Mouse (Mus musculus) lung, embryonic 15.5 days (tissue): ENCODE results near the gene Znrf2. TPM values are rescaled to one million over a fixed set of nuclear protein-coding genes. Genes with fewer than 3 reads are reported as not detected.

Source experiments
- ATAC-seq: fragments of 200-750 bp; cut with Nextera tagmentation; 2 replicates; pipeline ENCODE4 v1.8.0; 2017; ENCODE audit warnings: moderate number of reproducible peaks, borderline replicate concordance; ENCODE audit not compliant: low FRiP score, low TSS enrichment; ENCODE audit errors: extremely low read depth
- H3K27ac ChIP-seq: fragments of 300-500 bp; sonication (generic); 2 replicates; pipeline ENCODE4 v1.5.1; 2015; ENCODE audit warnings: moderate library complexity, mild to moderate bottlenecking, inconsistent platforms
- H3K27me3 ChIP-seq: fragments of 300-500 bp; sonication (generic); 2 replicates; pipeline ENCODE4 v1.6.1; 2015; ENCODE audit warnings: inconsistent platforms
- H3K36me3 ChIP-seq: fragments of 300-500 bp; sonication (generic); 2 replicates; pipeline ENCODE4 v1.6.1; 2015; ENCODE audit warnings: inconsistent platforms
- H3K4me1 ChIP-seq: fragments of 300-500 bp; sonication (generic); 2 replicates; pipeline ENCODE4 v1.6.1; 2015; ENCODE audit warnings: inconsistent platforms
- H3K4me2 ChIP-seq: fragments of 300-500 bp; sonication (generic); 2 replicates; pipeline ENCODE4 v1.6.1; 2015; ENCODE audit warnings: inconsistent platforms, mild to moderate bottlenecking, moderate library complexity
- H3K4me3 ChIP-seq: fragments of 300-500 bp; sonication (generic); 2 replicates; pipeline ENCODE4 v1.5.1; 2015; ENCODE audit warnings: mild to moderate bottlenecking, inconsistent platforms
- H3K9ac ChIP-seq: fragments of 300-500 bp; sonication (generic); 2 replicates; pipeline ENCODE4 v1.6.1; 2015; ENCODE audit warnings: inconsistent platforms
- H3K9me3 ChIP-seq: fragments of 300-500 bp; sonication (generic); 2 replicates; pipeline ENCODE4 v1.6.1; 2016; ENCODE audit warnings: inconsistent platforms
- WGBS: fragments of 180-500 bp; shearing (Covaris S2); methylation state at CpG from one replicate; pipeline ENCODE4 v1.1.7; 2015; 5-methylcytosine and 5-hydroxymethylcytosine counted together
- polyA plus RNA-seq: library from polyadenylated mRNA; unstranded; fragments of >200 nt; fragmentation: Nextera tagmentation; extraction: Ambion mirVana; gene quantifications from 2 replicates; pipeline ENCODE4 v1.2.1, GENCODE M21; 2015

Znrf2 gene
- polyA plus RNA-seq, 1 experiment from 2014 or later: 3.6 TPM

DNA sequence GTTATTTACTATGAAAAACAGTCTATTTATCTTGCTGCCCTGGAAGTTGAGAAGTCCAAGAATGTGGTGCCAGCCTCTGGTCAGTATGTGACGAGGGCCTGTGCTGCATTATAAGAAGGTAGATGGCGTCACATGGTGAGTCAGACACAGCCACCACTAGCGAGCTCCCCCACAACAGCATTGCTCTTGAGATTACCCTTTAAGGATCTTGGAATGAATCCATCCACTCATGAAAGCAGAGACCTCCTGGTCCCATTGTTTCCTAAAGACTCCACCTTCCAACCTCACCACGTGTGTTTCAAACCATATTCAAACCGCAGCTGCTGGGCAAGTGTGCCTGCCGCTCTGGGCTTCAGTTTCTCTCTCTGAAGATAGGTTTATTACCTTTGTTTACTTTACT lies 28.2 kb upstream of the Znrf2 start:
- no peak overlapping the region for H3K9ac ChIP-seq
- no peak overlapping the region for H3K27ac ChIP-seq
- H3K36me3 ChIP-seq: no peaks in the 10 kb centered on the region
- H3K9me3 ChIP-seq: no peaks in the 10 kb centered on the region
- H3K4me3 ChIP-seq: no peak overlapping the region
- ATAC-seq: peak; percentile 35; the same call in 1 of the 2 replicates
- WGBS: 51% methylated on average over 6 of the region's 6 CpGs
- H3K4me2 ChIP-seq: no peak overlapping the region
- no peaks in the 10 kb centered on the region for H3K27me3 ChIP-seq
- H3K4me1 ChIP-seq: no peaks in the 10 kb centered on the region

DNA sequence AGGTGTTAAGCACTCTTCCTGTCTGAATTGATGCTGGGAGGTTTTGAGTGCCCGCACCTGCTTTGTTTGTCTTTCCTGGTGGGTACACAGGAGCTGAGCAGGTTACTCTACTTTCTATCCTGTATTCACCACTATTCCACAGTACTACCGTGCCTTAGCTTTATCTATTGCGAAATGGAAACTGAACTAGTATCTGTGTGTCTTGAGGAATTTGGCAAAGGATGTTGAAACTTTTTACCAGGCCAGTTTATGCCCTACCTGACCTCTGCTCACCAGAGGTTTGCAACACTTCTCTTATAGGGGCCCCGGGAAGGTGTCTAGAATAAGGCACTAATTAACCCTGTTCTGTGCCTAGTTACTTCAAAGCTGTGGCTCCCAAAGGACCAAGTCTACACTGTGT lies 27.6 kb upstream of the Znrf2 start:
- 46% methylated on average over 4 of the region's 4 CpGs for WGBS
- H3K9me3 ChIP-seq: no peaks in the 10 kb centered on the region
- H3K36me3 ChIP-seq: no peaks in the 10 kb centered on the region
- H3K4me3 ChIP-seq: no peak overlapping the region
- no peaks in the 10 kb centered on the region for H3K27me3 ChIP-seq
- H3K9ac ChIP-seq: no peak overlapping the region
- no peaks in the 10 kb centered on the region for H3K4me1 ChIP-seq
- no peak overlapping the region for H3K4me2 ChIP-seq
- ATAC-seq: peak; percentile 65; the same call in 1 of the 2 replicates
- no peak overlapping the region for H3K27ac ChIP-seq

DNA sequence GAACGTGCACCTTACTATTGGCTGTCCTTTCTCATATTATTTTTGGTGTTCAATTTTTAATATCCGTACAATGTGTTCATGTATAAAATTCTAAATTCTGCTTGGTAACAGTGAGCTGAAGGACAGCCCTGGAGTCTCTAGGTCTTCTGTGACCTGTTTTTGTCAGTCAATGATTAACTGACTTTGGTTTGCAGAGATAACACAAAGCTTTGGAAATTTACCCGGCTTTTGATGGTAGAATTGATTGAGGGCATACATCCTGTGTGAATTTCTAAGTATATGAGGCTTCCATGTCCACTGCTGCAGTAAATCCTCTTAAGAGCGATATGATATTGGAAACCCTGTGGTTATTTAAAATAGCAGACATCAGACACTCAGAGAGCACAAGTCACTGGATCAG lies 26.6 kb upstream of the Znrf2 start:
- Histone ChIP-seq H3K9me3 (no peaks in the 10 kb centered on the region), H3K36me3 (no peaks in the 10 kb centered on the region), H3K9ac (no peak overlapping the region), H3K4me1 (no peaks in the 10 kb centered on the region), H3K4me2 (no peak overlapping the region), H3K27ac (no peak overlapping the region), H3K4me3 (no peak overlapping the region), H3K27me3 (no peaks in the 10 kb centered on the region)
- ATAC-seq: no peak
- WGBS: 69% methylated on average over 4 of the region's 4 CpGs

DNA sequence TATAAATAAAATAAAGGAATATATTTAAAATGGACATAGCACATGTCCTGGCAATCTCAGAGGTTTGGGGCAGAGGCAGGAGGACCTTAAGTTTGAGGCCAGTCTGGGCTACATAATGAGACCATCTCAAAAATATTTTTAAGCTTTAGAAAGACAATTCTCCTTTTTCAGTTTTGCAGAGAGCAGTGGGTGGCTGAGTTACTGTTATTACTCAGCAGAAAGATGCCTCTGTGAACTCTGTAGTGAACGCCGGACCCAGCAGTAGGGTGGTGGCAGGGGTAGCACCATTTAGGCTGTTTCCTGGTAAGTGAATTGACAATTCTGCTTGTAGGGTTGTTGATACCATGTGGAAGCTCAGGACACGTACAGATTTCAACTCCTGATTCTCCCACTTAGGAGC lies 22.9 kb upstream of the Znrf2 start:
- no peaks in the 10 kb centered on the region for H3K4me1 ChIP-seq
- H3K27ac ChIP-seq: no peak overlapping the region
- H3K27me3 ChIP-seq: no peaks in the 10 kb centered on the region
- no peak for ATAC-seq
- no peak overlapping the region for H3K4me2 ChIP-seq
- H3K4me3 ChIP-seq: no peak overlapping the region
- WGBS: 89% methylated on average over 3 of the region's 3 CpGs
- no peaks in the 10 kb centered on the region for H3K9me3 ChIP-seq
- H3K36me3 ChIP-seq: no peaks in the 10 kb centered on the region
- H3K9ac ChIP-seq: no peak overlapping the region

DNA sequence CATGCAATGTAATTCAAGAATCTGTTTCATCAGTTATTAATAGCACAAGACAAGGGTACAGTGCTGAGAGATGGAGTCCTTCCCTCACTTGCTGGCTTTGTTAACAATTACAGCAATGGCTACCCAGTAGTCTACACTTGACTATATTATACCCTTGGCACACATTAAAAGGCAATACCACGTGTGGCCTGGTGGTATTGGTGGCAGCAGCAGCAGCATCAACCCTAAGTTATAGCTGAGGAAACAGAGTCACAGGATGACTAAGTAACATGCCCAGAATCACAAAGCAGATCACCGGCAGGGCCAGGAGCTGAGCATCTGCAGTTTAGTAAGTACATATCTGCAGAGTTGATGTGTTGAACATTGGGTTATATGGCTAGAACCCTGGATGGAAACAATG lies 22.3 kb upstream of the Znrf2 start:
- H3K27me3 ChIP-seq: no peaks in the 10 kb centered on the region
- H3K4me1 ChIP-seq: no peaks in the 10 kb centered on the region
- H3K4me2 ChIP-seq: no peak overlapping the region
- H3K36me3 ChIP-seq: no peaks in the 10 kb centered on the region
- no peak for ATAC-seq
- WGBS: 62% methylated on average over 2 of the region's 2 CpGs
- H3K4me3 ChIP-seq: no peak overlapping the region
- no peak overlapping the region for H3K27ac ChIP-seq
- no peaks in the 10 kb centered on the region for H3K9me3 ChIP-seq
- H3K9ac ChIP-seq: no peak overlapping the region

DNA sequence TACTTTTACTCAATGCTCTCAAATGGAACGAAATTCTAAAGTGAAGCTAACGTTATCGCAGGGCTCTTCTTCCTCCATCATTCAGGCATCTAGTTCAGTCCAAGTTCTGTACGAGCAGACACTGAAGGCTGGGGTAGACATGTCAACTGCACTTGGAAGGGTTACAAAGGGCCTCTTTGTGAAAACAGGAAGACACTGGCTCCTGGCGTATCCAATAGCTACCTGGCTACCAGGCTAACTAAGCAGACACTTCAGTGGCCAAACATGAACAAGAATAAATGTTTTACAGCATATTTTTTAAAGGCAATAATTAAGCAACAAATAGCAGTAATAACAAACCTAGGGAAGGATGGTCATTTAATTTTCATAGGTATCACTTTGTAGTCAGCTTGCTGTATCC lies 21.7 kb upstream of the Znrf2 start:
- Histone ChIP-seq H3K27ac (no peak overlapping the region), H3K4me3 (no peak overlapping the region), H3K9me3 (no peaks in the 10 kb centered on the region), H3K27me3 (no peaks in the 10 kb centered on the region), H3K36me3 (no peaks in the 10 kb centered on the region), H3K9ac (no peak overlapping the region), H3K4me2 (no peak overlapping the region), H3K4me1 (no peaks in the 10 kb centered on the region)
- no peak for ATAC-seq
- WGBS: 71% methylated on average over 5 of the region's 5 CpGs

DNA sequence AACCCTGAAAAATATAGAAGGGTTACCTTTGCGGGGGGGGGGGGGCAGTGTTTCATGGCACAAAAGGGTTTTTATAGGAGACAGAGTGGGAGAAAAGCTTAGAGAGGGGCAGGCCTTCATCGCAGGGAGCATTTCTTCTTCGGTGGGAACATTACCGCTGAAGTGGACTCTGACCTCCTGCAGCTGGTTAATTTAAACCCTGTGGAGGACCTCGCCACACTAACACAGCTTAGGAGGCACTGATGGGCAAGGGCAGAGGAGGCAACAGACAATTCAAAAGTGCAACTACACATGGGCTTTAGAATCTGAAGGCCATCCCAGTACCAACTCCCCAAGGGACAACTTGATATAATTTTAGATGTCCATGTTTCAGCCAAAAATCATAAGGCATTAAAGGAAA lies 20.7 kb upstream of the Znrf2 start:
- ATAC-seq: no peak
- Histone ChIP-seq H3K4me2 (no peak overlapping the region), H3K9ac (no peak overlapping the region), H3K27me3 (no peaks in the 10 kb centered on the region), H3K27ac (no peak overlapping the region), H3K4me1 (no peaks in the 10 kb centered on the region), H3K4me3 (no peak overlapping the region), H3K36me3 (no peaks in the 10 kb centered on the region), H3K9me3 (no peaks in the 10 kb centered on the region)
- WGBS: 61% methylated on average over 5 of the region's 5 CpGs

DNA sequence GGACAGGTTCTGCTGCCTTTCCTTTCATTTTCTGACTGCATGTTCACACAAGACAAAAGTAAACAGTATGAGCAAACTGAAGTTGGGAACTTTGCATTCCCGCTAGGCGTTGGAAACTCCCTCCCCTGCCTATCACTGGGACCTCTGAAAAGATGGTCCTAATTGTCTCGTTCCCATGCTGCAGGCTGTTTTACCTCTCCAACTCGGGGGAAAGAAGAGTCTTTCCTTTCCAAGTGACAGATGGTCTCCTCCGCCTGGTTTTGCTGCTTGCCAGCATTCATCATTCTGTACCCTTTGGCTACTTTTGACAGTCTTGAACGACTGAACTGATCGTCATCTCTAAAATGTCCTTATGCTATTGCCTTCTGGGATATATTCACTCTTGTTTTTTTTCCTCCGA lies 14.4 kb upstream of the Znrf2 start:
- WGBS: 33% methylated on average over 8 of the region's 8 CpGs
- H3K9ac ChIP-seq: no peak overlapping the region
- H3K9me3 ChIP-seq: no peaks in the 10 kb centered on the region
- H3K4me3 ChIP-seq: no peak overlapping the region
- no peaks in the 10 kb centered on the region for H3K27me3 ChIP-seq
- H3K36me3 ChIP-seq: no peaks in the 10 kb centered on the region
- ATAC-seq: no peak
- no peak overlapping the region for H3K27ac ChIP-seq
- H3K4me2 ChIP-seq: no peak overlapping the region
- peaks cover 8% of the 10 kb centered on the region; the same call in 1 of the 2 replicates for H3K4me1 ChIP-seq

DNA sequence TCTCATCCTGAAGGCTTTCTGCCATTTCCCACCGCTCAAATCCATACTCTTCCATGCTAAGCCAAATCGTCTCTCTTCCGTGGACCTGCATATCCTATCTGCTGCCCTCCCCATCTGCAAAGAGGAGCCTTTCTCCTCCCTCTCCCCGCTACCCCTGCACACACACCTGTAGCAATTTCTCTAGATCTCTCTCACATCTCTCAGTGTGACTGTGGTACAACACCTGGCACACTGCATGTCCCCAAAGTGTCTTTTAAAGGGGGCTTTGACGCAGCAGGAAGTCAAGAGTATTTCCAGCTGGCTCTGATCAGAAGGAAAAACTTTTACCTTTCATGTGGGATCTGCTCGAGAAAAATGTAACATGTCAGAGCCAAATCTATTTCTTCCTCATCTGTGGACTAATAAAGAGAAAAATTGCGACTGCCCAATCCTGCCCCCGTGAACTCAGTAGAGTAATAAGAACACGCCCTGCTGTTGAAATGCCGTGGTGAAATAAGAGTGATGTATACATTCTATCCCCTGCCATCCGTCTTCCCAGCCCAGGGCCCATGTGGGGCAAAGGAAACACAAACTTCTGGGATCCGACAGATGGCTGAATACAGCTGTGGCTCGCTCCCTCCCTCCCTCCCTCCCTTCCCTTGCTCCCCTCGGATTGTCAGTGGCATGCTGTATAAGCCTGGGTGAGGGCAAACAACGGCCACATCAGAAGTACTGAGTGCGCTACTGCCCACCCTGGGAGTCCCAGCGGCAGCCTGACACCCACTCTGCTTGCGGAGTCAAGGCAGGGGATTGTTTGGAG lies 12.5 kb upstream of the Znrf2 start:
- peak; percentile 35 for ATAC-seq
- H3K36me3 ChIP-seq: no peaks in the 10 kb centered on the region
- no peak overlapping the region for H3K27ac ChIP-seq
- WGBS: 34% methylated on average over 17 of the region's 18 CpGs
- no peak overlapping the region for H3K4me2 ChIP-seq
- H3K9me3 ChIP-seq: no peaks in the 10 kb centered on the region
- H3K27me3 ChIP-seq: no peaks in the 10 kb centered on the region
- no peak overlapping the region for H3K9ac ChIP-seq
- H3K4me3 ChIP-seq: no peak overlapping the region
- H3K4me1 ChIP-seq: peaks cover 8% of the 10 kb centered on the region; the same call in 1 of the 2 replicates

DNA sequence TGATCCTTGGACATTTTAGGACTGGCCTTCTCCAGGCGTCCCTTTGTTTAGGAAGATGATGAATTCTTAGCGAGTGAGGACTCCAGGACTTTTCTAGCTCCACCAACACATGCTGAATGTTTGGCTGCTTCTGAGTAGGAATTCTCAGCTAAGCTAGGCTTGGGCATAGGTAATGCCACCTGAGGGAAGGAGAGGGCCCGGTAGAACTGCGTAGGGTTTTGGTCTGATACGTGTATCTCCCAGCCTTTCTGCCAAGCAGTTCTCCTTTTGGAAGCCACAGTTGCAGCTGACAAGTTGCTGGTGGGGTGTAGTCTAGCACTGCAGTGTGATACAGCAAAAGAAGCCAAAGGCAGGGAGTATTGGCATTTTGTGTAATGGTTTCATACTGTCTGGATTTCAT lies 10.9 kb upstream of the Znrf2 start:
- no peaks in the 10 kb centered on the region for H3K9me3 ChIP-seq
- no peak overlapping the region for H3K27ac ChIP-seq
- H3K27me3 ChIP-seq: no peaks in the 10 kb centered on the region
- H3K36me3 ChIP-seq: no peaks in the 10 kb centered on the region
- H3K4me2 ChIP-seq: no peak overlapping the region
- 87% methylated on average over 5 of the region's 5 CpGs for WGBS
- no peak for ATAC-seq
- H3K4me3 ChIP-seq: no peak overlapping the region
- H3K9ac ChIP-seq: no peak overlapping the region
- peaks cover 8% of the 10 kb centered on the region; the same call in 1 of the 2 replicates for H3K4me1 ChIP-seq

DNA sequence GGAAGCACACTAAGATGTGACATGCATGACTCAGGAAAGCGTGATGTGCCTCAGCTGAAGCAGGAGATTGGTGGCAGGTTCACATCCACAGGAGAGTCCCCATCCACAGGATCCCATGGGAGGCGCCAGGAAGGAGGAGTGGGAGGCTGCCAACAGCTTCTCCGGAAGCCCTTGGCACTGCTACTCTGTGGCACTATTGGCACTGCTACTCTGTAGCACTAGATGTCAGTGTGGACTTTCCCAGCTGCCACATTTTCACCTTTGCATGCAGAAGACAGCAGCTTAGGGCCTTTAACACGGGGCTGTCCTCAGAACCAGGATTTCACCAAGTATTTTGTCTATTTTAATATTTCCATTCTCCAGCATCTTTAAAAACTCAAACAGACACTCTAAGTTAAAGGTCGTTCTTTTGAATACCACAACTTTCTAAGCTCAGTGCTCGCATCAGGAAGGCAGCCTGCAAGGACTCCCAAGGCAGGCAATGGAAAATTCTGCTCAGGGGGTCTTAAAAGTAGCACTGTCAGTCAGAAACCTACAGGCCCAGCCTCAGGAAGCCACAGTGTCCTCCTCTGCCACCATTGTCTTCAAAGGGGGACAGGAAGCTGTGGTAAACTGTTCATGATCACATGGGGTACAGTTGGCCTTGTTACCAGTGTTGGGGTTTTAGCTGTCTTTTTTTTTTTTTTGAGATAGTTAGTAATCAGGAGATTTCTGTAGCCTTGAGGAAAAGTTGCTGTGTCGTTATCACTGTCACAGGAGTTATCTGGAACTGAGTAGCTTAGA lies 7.0 kb upstream of the Znrf2 start:
- H3K9me3 ChIP-seq: no peaks in the 10 kb centered on the region
- ATAC-seq: no peak
- H3K27ac ChIP-seq: no peak overlapping the region
- no peak overlapping the region for H3K4me2 ChIP-seq
- H3K27me3 ChIP-seq: no peaks in the 10 kb centered on the region
- no peaks in the 10 kb centered on the region for H3K36me3 ChIP-seq
- 52% methylated on average over 7 of the region's 7 CpGs for WGBS
- H3K9ac ChIP-seq: no peak overlapping the region
- no peak overlapping the region for H3K4me3 ChIP-seq
- peaks cover 20% of the 10 kb centered on the region for H3K4me1 ChIP-seq

DNA sequence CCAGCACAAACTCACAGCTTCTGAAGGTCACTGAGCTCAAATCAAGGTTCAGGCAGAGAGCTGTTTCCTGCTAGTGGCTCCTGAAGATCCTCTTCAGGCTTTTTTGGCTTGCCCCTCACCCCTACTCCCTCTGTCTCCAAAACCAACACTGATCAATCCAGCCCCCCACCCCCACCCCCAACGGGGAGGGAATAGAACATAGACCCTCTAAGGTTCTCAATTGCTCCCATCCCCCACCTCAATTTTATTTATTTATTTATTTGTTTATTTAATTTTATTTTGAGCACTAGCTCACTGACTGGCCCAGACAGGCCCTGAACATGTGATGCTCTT lies 6.4 kb upstream of the Znrf2 start:
- H3K27me3 ChIP-seq: no peaks in the 10 kb centered on the region
- peaks cover 19% of the 10 kb centered on the region for H3K4me1 ChIP-seq
- no peak overlapping the region for H3K4me2 ChIP-seq
- no peaks in the 10 kb centered on the region for H3K9me3 ChIP-seq
- no peak for ATAC-seq
- 69% methylated on average over 1 of the region's 1 CpGs for WGBS
- H3K36me3 ChIP-seq: no peaks in the 10 kb centered on the region
- H3K27ac ChIP-seq: no peak overlapping the region
- H3K9ac ChIP-seq: no peak overlapping the region
- no peak overlapping the region for H3K4me3 ChIP-seq
